In the genomic region with DNA sequence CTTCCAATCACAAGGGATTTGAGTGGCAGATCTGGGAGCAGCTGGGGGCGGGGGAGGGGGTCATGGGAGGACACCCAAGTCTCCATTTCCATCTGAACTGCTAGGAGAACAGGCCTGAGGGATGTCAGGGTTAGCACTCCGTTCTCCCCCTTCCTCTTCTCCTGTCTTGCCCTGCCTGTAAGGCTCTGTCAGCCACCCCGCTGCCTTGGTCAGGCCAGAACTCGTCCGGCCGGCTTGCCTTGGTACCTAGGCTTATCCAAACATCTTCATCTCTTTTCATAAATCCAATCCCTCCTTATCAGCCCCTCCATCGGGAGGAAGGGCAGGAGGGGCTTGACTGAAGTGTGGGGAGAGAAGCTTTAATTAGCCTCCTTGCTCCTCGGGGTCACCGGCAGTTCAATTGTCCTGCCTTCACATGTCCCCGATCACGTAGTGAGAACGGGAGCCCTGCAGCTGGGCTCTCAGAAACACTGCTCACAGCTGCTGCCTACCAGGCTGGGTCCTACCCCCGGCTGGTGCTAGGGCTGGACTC, we compare ENCODE assay signal across 13 mouse cellular contexts.
DNase-seq lines count a peak whose midpoint lies in the region; ATAC-seq and TF ChIP-seq lines count a peak whose summit lies in the region.
"Had no signal": no experiment of that assay in that cellular context is flagged by ENCODE, and none has a peak within 500 bp of the region (broad histone marks: within the 10 kb centered on the region; RNA-seq: fewer than 3 reads in every experiment).

No protein-coding gene starts in this region.

- H3K9me3 ChIP-seq in heart, embryonic 11.5 days (replicated peaks; ENCODE audit: control insufficient read depth, low read length) = no peaks in the 10 kb centered on the region
- no peaks in the 10 kb centered on the region for H3K9me3 ChIP-seq in midbrain, embryonic 11.5 days (ENCODE audit: control insufficient read depth, low read length)
- no peaks in the 10 kb centered on the region for H3K9me3 ChIP-seq in midbrain, embryonic 16.5 days (replicated peaks; ENCODE audit: control insufficient read depth, low read length, poor library complexity, severe bottlenecking)
- H3K9me3 ChIP-seq in forebrain, postnatal 0 days (ENCODE audit: low read length) = no peaks in the 10 kb centered on the region
- H3K9me3 ChIP-seq in stomach, embryonic 16.5 days (replicated peaks; ENCODE audit: control insufficient read depth, low read length) = no peaks in the 10 kb centered on the region

- 0 out of 2 replicates have a peak, but pooled peaks cover 2% of the 10 kb centered on the region for H3K4me1 ChIP-seq in heart, embryonic 11.5 days (ENCODE audit: control insufficient read depth, insufficient read depth, low read length)
- H3K4me1 ChIP-seq in midbrain, embryonic 11.5 days (ENCODE audit: control insufficient read depth, insufficient read depth, low read length) = peaks cover 16% of the 10 kb centered on the region
- H3K4me1 ChIP-seq in midbrain, embryonic 16.5 days (ENCODE audit: control insufficient read depth, insufficient read depth, low read length) = peaks cover 7% of the 10 kb centered on the region
- H3K4me1 ChIP-seq in forebrain, postnatal 0 days (ENCODE audit: insufficient read depth) = peaks cover 18% of the 10 kb centered on the region
- H3K4me1 ChIP-seq in stomach, embryonic 16.5 days (ENCODE audit: control insufficient read depth, insufficient read depth, low read length) = peaks cover 25% of the 10 kb centered on the region

- H3K27ac ChIP-seq in heart, embryonic 11.5 days (ENCODE audit: low read depth, low read length) = no peak overlapping the region
- H3K27ac ChIP-seq in midbrain, embryonic 11.5 days (ENCODE audit: low read depth, low read length) = no peak overlapping the region
- H3K27ac ChIP-seq in midbrain, embryonic 16.5 days (ENCODE audit: low read length) = no peak overlapping the region
- H3K27ac ChIP-seq in forebrain, postnatal 0 days (ENCODE audit: low read depth, low read length) = no peak overlapping the region
- peak overlapping the region; percentile 46; the same call in 1 of the 2 replicates for H3K27ac ChIP-seq in stomach, embryonic 16.5 days (ENCODE audit: low read length)

- intact Hi-C loops in heart, postnatal 36 days (cut with DNase I) = no loop called here

- ATAC-seq in heart, embryonic 11.5 days (replicated peaks; ENCODE audit: insufficient number of reproducible peaks, low FRiP score, low TSS enrichment) = no peak
- ATAC-seq in midbrain, embryonic 11.5 days (ENCODE audit: low FRiP score) = peak; percentile 65
- ATAC-seq in midbrain, embryonic 16.5 days = no peak
- peak; percentile 40; the same call in 1 of the 2 replicates for ATAC-seq in forebrain, postnatal 0 days
- ATAC-seq in stomach, embryonic 16.5 days (ENCODE audit: insufficient read depth, low FRiP score) = peak; percentile 59; the same call in 1 of the 2 replicates

- no peak overlapping the region for H3K9ac ChIP-seq in heart, embryonic 11.5 days (ENCODE audit: low read depth, low read length)
- peak overlapping the region; percentile 18; the same call in 1 of the 2 replicates for H3K9ac ChIP-seq in midbrain, embryonic 11.5 days (ENCODE audit: low read length)
- H3K9ac ChIP-seq in midbrain, embryonic 16.5 days (ENCODE audit: low read depth, low read length) = no peak overlapping the region
- H3K9ac ChIP-seq in forebrain, postnatal 0 days = no peak overlapping the region
- no peak overlapping the region for H3K9ac ChIP-seq in stomach, embryonic 16.5 days (ENCODE audit: low read length)

- peak overlapping the region; percentile 16; the same call in 1 of the 2 replicates for H3K4me2 ChIP-seq in heart, embryonic 11.5 days
- no peak overlapping the region for H3K4me2 ChIP-seq in midbrain, embryonic 11.5 days
- H3K4me2 ChIP-seq in midbrain, embryonic 16.5 days (ENCODE audit: low read length) = no peak overlapping the region
- no peak overlapping the region for H3K4me2 ChIP-seq in forebrain, postnatal 0 days (ENCODE audit: low read depth)
- no peak overlapping the region for H3K4me2 ChIP-seq in stomach, embryonic 16.5 days (ENCODE audit: low read depth, low read length)
- H3K4me2 ChIP-seq: liver, embryonic 11.5 days had no signal

- H3K27me3 ChIP-seq in heart, embryonic 11.5 days (ENCODE audit: control insufficient read depth, insufficient read depth, low read length) = peaks cover 4% of the 10 kb centered on the region; the same call in 1 of the 2 replicates
- H3K27me3 ChIP-seq in midbrain, embryonic 11.5 days (ENCODE audit: control insufficient read depth, insufficient read depth, low read length) = no peaks in the 10 kb centered on the region; the same call in 1 of the 2 replicates
- H3K27me3 ChIP-seq in midbrain, embryonic 16.5 days (ENCODE audit: control insufficient read depth, insufficient read depth, low read depth, low read length) = no peaks in the 10 kb centered on the region
- no peaks in the 10 kb centered on the region for H3K27me3 ChIP-seq in forebrain, postnatal 0 days (ENCODE audit: insufficient read depth, low read length)
- H3K27me3 ChIP-seq in stomach, embryonic 16.5 days (ENCODE audit: control insufficient read depth, insufficient read depth, low read length) = no peaks in the 10 kb centered on the region

- WGBS in heart, embryonic 11.5 days (ENCODE audit: insufficient replicate concordance) = 37% methylated on average over 13 of the region's 13 CpGs
- WGBS in midbrain, embryonic 11.5 days = 25% methylated on average over 13 of the region's 13 CpGs
- WGBS in midbrain, embryonic 16.5 days = 23% methylated on average over 13 of the region's 13 CpGs
- 36% methylated on average over 13 of the region's 13 CpGs for WGBS in forebrain, postnatal 0 days
- 31% methylated on average over 13 of the region's 13 CpGs for WGBS in stomach, embryonic 16.5 days

- no peak overlapping the region for H3K4me3 ChIP-seq in heart, embryonic 11.5 days (ENCODE audit: low read depth, low read length)
- H3K4me3 ChIP-seq in midbrain, embryonic 11.5 days (ENCODE audit: low read depth, low read length) = no peak overlapping the region
- no peak overlapping the region for H3K4me3 ChIP-seq in midbrain, embryonic 16.5 days (ENCODE audit: low read depth, low read length)
- no peak overlapping the region for H3K4me3 ChIP-seq in forebrain, postnatal 0 days (ENCODE audit: low read depth, low read length)
- no peak overlapping the region for H3K4me3 ChIP-seq in stomach, embryonic 16.5 days (replicated peaks; ENCODE audit: low read length)

- no peak for TF ChIP-seq CTCF in forebrain, postnatal 0 days (IDR thresholded peaks at IDR 0.05; ENCODE audit: low read depth)

- H3K36me3 ChIP-seq in heart, embryonic 11.5 days (ENCODE audit: control insufficient read depth, insufficient read depth, low read length) = no peaks in the 10 kb centered on the region
- no peaks in the 10 kb centered on the region for H3K36me3 ChIP-seq in midbrain, embryonic 11.5 days (ENCODE audit: control insufficient read depth, insufficient read depth, low read length)
- no peaks in the 10 kb centered on the region for H3K36me3 ChIP-seq in midbrain, embryonic 16.5 days (ENCODE audit: control insufficient read depth, insufficient read depth, low read length)
- no peaks in the 10 kb centered on the region for H3K36me3 ChIP-seq in forebrain, postnatal 0 days (ENCODE audit: insufficient read depth)
- no peaks in the 10 kb centered on the region for H3K36me3 ChIP-seq in stomach, embryonic 16.5 days (ENCODE audit: control insufficient read depth, insufficient read depth, low read length)
- H3K36me3 ChIP-seq: G1E had no signal

- DNase-seq in heart, postnatal 36 days = no peak
- DNase-seq in midbrain, embryonic 11.5 days (ENCODE audit: low spot score, missing footprints) = peak; percentile 87
- DNase-seq in forebrain, postnatal 0 days = no peak
- DNase-seq in spleen, postnatal 10 days (ENCODE audit: low spot score in 2 of 2) = no peak
- DNase-seq in right cerebral cortex, postnatal 10 days (ENCODE audit: low spot score in 2 of 2) = no peak
- DNase-seq: cerebellum, adult 11 months; right cerebral cortex, postnatal 14 days; thymus, adult 2 months had no signal

Comparison
In these comparisons a context has a peak if more than half of its experiments do, and no peak if none do; other contexts are left out.
1. ATAC-seq: peak in midbrain, embryonic 11.5 days (single experiment), forebrain, postnatal 0 days (single experiment) and stomach, embryonic 16.5 days (single experiment); none in heart, embryonic 11.5 days (single experiment) and midbrain, embryonic 16.5 days (single experiment).